Mouse (Mus musculus): ENCODE results near the gene Cct4.

DNA sequence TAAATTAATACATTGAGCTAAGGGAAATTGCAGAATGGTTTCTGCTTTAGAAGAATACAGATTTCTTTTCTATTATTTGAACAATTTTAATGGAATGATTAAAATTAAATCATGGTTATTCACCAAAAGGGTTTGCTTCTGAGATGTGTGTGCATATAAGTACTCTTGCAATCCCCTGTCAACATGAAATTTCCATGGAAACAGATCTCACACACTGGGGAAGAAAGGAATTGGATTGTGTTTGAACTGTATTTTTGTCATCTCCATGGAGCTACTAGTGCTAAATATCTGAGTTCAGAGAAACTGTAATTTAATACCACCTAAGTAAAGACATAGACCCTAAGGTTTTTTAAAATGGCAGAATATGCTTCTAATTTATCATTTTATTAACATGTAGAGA lies 59.3 kb downstream of the Cct4 start:
- TF ChIP-seq POLR2A (IDR thresholded peaks at IDR 0.05; ENCODE audit: low read depth, low read length) (no peak), CTCF (IDR thresholded peaks at IDR 0.05; ENCODE audit: extremely low read depth, insufficient read length, insufficient replicate concordance, low read depth, low read length) (no peak)
